Mouse (Mus musculus) NIH3T3 (cell line): Measurements from ENCODE around the gene Stmn1.

Source experiments
- DNase-seq: peaks from one replicate; pipeline ENCODE4 v3.0.0-alpha.2; 2012; ENCODE audit warnings: low read depth

Gene Stmn1

GRCm38 (mm10) chr4:134468215-134468575 lies at the start of gene Stmn1:
Gene Stmn1, plus strand, starts transcription at chr4:134468320.
- peak; percentile 95 for DNase-seq

- no peak for DNase-seq
Measured at GRCm38 (mm10) chr4:134421971-134422370, 46.1 kb upstream of the Stmn1 start.

GRCm38 (mm10) chr4:134423949-134424348 lies 44.2 kb upstream of the Stmn1 start:
- no peak for DNase-seq

GRCm38 (mm10) chr4:134425088-134425487 lies 43.0 kb upstream of the Stmn1 start:
- DNase-seq, result no peak

- DNase-seq, result no peak
Measured at GRCm38 (mm10) chr4:134430381-134431004, 37.6 kb upstream of the Stmn1 start.

GRCm38 (mm10) chr4:134432686-134433360 lies 35.3 kb upstream of the Stmn1 start:
- DNase-seq, result no peak

- no peak for DNase-seq
Measured at GRCm38 (mm10) chr4:134436185-134436584, 31.9 kb upstream of the Stmn1 start.

GRCm38 (mm10) chr4:134436659-134437058 lies 31.5 kb upstream of the Stmn1 start:
- no peak for DNase-seq

GRCm38 (mm10) chr4:134439119-134439518 lies 29.0 kb upstream of the Stmn1 start:
- no peak for DNase-seq

GRCm38 (mm10) chr4:134439919-134440318 lies 28.2 kb upstream of the Stmn1 start:
- DNase-seq, result no peak

- DNase-seq, result no peak
Measured at GRCm38 (mm10) chr4:134442216-134442615, 25.9 kb upstream of the Stmn1 start.

GRCm38 (mm10) chr4:134443589-134443988 lies 24.5 kb upstream of the Stmn1 start:
- DNase-seq, result no peak

GRCm38 (mm10) chr4:134444949-134445348 lies 23.2 kb upstream of the Stmn1 start:
- no peak for DNase-seq

- DNase-seq, result no peak
Measured at GRCm38 (mm10) chr4:134445489-134445888, 22.6 kb upstream of the Stmn1 start.

GRCm38 (mm10) chr4:134447966-134448365 lies 20.2 kb upstream of the Stmn1 start:
- DNase-seq, result no peak

- no peak for DNase-seq
Measured at GRCm38 (mm10) chr4:134449595-134450391, 18.3 kb upstream of the Stmn1 start.

- DNase-seq, result no peak
Measured at GRCm38 (mm10) chr4:134450392-134451195, 17.5 kb upstream of the Stmn1 start.

- no peak for DNase-seq
Measured at GRCm38 (mm10) chr4:134451484-134451883, 16.6 kb upstream of the Stmn1 start.

- no peak for DNase-seq
Measured at GRCm38 (mm10) chr4:134453619-134454400, 14.3 kb upstream of the Stmn1 start.

GRCm38 (mm10) chr4:134455310-134455709 lies 12.8 kb upstream of the Stmn1 start:
- no peak for DNase-seq

- peak; percentile 10 for DNase-seq
Measured at GRCm38 (mm10) chr4:134457130-134457825, 10.8 kb upstream of the Stmn1 start.
